In genomic region chr2:101684421-101684820, GRCm38 (mm10) we compare ENCODE assay signal across 17 mouse cellular contexts. TPM values are rescaled to one million over a fixed set of nuclear protein-coding genes. Genes with fewer than 3 reads are reported as not detected.
A peak's percentile ranks its signal among the peaks of the same experiment; 100 is the strongest.
DNase-seq lines count a peak whose midpoint lies in the region; ATAC-seq and TF ChIP-seq lines count a peak whose summit lies in the region.
"Had no signal": no experiment of that assay in that cellular context is flagged by ENCODE, and none has a peak within 500 bp of the region (broad histone marks: within the 10 kb centered on the region; RNA-seq: fewer than 3 reads in every experiment).

No protein-coding gene starts in this region.

- peaks cover 2% of the 10 kb centered on the region; the same call in 1 of the 2 replicates for H3K4me1 ChIP-seq in heart, embryonic 11.5 days (ENCODE audit: control insufficient read depth, insufficient read depth, low read length)

- peaks cover 2% of the 10 kb centered on the region; the same call in 1 of the 2 replicates for H3K36me3 ChIP-seq in heart, embryonic 11.5 days (ENCODE audit: control insufficient read depth, insufficient read depth, low read length)

- no peak for ATAC-seq in heart, embryonic 11.5 days (replicated peaks; ENCODE audit: insufficient number of reproducible peaks, low FRiP score, low TSS enrichment)
- ATAC-seq in erythroid progenitor cell, adult 5-6 weeks (replicated peaks; ENCODE audit: low FRiP score, poor library complexity, severe bottlenecking) = no peak
- ATAC-seq: midbrain, embryonic 16.5 days had no signal

- intact Hi-C loops in gastrocnemius, postnatal 36 days (cut with DNase I) = no loop called here

- no peak overlapping the region for H3K4me3 ChIP-seq in heart, embryonic 11.5 days (ENCODE audit: low read depth, low read length)
- H3K4me3 ChIP-seq in layer of hippocampus, adult 2 months = no peak overlapping the region
- H3K4me3 ChIP-seq: erythroblast, embryonic 14.5 days; hindbrain, embryonic 15.5 days; liver, embryonic 13.5 days; neural tube, embryonic 15.5 days had no signal

- H3K4me2 ChIP-seq in heart, embryonic 11.5 days = no peak overlapping the region
- H3K4me2 ChIP-seq: hindbrain, embryonic 15.5 days; liver, embryonic 13.5 days; neural tube, embryonic 15.5 days had no signal

- WGBS in heart, embryonic 11.5 days (ENCODE audit: insufficient replicate concordance) = 91% methylated on average over 12 of the region's 12 CpGs

- TF ChIP-seq CTCF in layer of hippocampus, adult 2 months (conservative IDR thresholded peaks at IDR 0.05) = no peak

- H3K9ac ChIP-seq in heart, embryonic 11.5 days (ENCODE audit: low read depth, low read length) = no peak overlapping the region
- H3K9ac ChIP-seq: hindbrain, embryonic 15.5 days; liver, embryonic 13.5 days; neural tube, embryonic 15.5 days had no signal

- no peaks in the 10 kb centered on the region for H3K9me3 ChIP-seq in heart, embryonic 11.5 days (replicated peaks; ENCODE audit: control insufficient read depth, low read length)
- H3K9me3 ChIP-seq: hindbrain, embryonic 15.5 days; liver, embryonic 13.5 days; neural tube, embryonic 15.5 days had no signal

- no peak overlapping the region for H3K27ac ChIP-seq in heart, embryonic 11.5 days (ENCODE audit: low read depth, low read length)
- peak overlapping the region; percentile 67 for H3K27ac ChIP-seq in layer of hippocampus, adult 2 months
- H3K27ac ChIP-seq: hindbrain, embryonic 15.5 days; liver, embryonic 13.5 days; neural tube, embryonic 15.5 days had no signal

- peak; percentile 45 to 62 for DNase-seq in heart, adult 18-20 months
- peak in 1 of 2 experiments; percentile 35 for DNase-seq in layer of hippocampus, adult 2 months (ENCODE audit: low spot score in 2 of 2)
- DNase-seq in layer of hippocampus, postnatal 36 days = no peak
- peak; percentile 38 for DNase-seq in cerebellum, adult 9-10 months
- DNase-seq in gastrocnemius, postnatal 36 days = peak; percentile 40 to 54
- DNase-seq in urinary bladder, postnatal 10 days (ENCODE audit: low spot score) = no peak
- DNase-seq: liver, embryonic 13.5 days; lung, postnatal 4 days had no signal

- no peaks in the 10 kb centered on the region for H3K27me3 ChIP-seq in heart, embryonic 11.5 days (ENCODE audit: control insufficient read depth, insufficient read depth, low read length)
- H3K27me3 ChIP-seq: hindbrain, embryonic 15.5 days; liver, embryonic 13.5 days; neural tube, embryonic 15.5 days had no signal

RNA-seq across cellular contexts. Expression of gene Traf6, which starts 6.2 kb away (rescaled TPM):
- 1 to 10 TPM; 9.4 TPM for total RNA-seq in heart, adult 18-20 months (2021)
- polyA plus RNA-seq in heart, embryonic 11.5 days (2014; fragmentation: Nextera tagmentation; extraction: Ambion mirVana) = 8.3 and 10.2 TPM in 2 replicates
- total RNA-seq in layer of hippocampus, adult 2 months (2021) = 10 to 100 TPM; 14.1 to 16.8 TPM
- 10 to 100 TPM; 14.9 to 15.4 TPM for total RNA-seq in layer of hippocampus, postnatal 36 days (2021)
- total RNA-seq in gastrocnemius, postnatal 36 days (2021) = 1 to 10 TPM; 7.9 to 9.2 TPM
- total RNA-seq in erythroid progenitor cell, adult 5-6 weeks (2015; ENCODE audit: low replicate concordance) = 7.2 and 9.6 TPM in 2 replicates
- 4.0 and 5.9 TPM in 2 replicates for total RNA-seq in erythroid progenitor cell, adult 5-6 weeks (2017; ENCODE audit: low replicate concordance)

RNA-seq across cellular contexts. Expression of gene B230118H07Rik, which starts 35.1 kb away (rescaled TPM):
- 100 to 1,000 TPM in 1 of 2 experiments, 10 to 100 TPM in 1; 99.7 to 110 TPM for total RNA-seq in heart, adult 18-20 months (2021)
- polyA plus RNA-seq in heart, embryonic 11.5 days (2014; fragmentation: Nextera tagmentation; extraction: Ambion mirVana) = 44.9 and 47.2 TPM in 2 replicates
- total RNA-seq in layer of hippocampus, adult 2 months (2021) = 10 to 100 TPM; 32.0 to 32.3 TPM
- total RNA-seq in layer of hippocampus, postnatal 36 days (2021) = 10 to 100 TPM; 32.8 to 35.2 TPM
- 10 to 100 TPM; 57.9 to 81.9 TPM for total RNA-seq in gastrocnemius, postnatal 36 days (2021)
- total RNA-seq in erythroid progenitor cell, adult 5-6 weeks (2015; ENCODE audit: low replicate concordance) = 9.6 and 17.7 TPM in 2 replicates
- 6.2 and 10.4 TPM in 2 replicates for total RNA-seq in erythroid progenitor cell, adult 5-6 weeks (2017; ENCODE audit: low replicate concordance)

RNA-seq across cellular contexts. Expression of gene Rag1, which starts 35.1 kb away (rescaled TPM):
- total RNA-seq in heart, adult 18-20 months (2021) = not detected
- 0.14 TPM in 1 of 2 replicates, not detected in the other for polyA plus RNA-seq in heart, embryonic 11.5 days (2014; fragmentation: Nextera tagmentation; extraction: Ambion mirVana)
- total RNA-seq in layer of hippocampus, adult 2 months (2021) = under 1 TPM; 0.15 to 0.25 TPM
- total RNA-seq in layer of hippocampus, postnatal 36 days (2021) = under 1 TPM; 0.10 to 0.12 TPM
- total RNA-seq in gastrocnemius, postnatal 36 days (2021) = 1 to 10 TPM in 1 of 2 experiments, not detected in 1; 3.5 TPM
- total RNA-seq in erythroid progenitor cell, adult 5-6 weeks (2015; ENCODE audit: low replicate concordance) = 9.7 and 13.4 TPM in 2 replicates
- 9.8 and 10.7 TPM in 2 replicates for total RNA-seq in erythroid progenitor cell, adult 5-6 weeks (2017; ENCODE audit: low replicate concordance)
- total RNA-seq: adrenal gland, postnatal 36 days had no signal
- polyA plus RNA-seq: erythroblast, embryonic 14.5 days had no signal

RNA-seq across cellular contexts. Expression of gene Rag2, which starts 59.9 kb away (rescaled TPM):
- not detected for total RNA-seq in heart, adult 18-20 months (2021)
- polyA plus RNA-seq in heart, embryonic 11.5 days (2014; fragmentation: Nextera tagmentation; extraction: Ambion mirVana) = not detected in 2 replicates
- not detected for total RNA-seq in layer of hippocampus, adult 2 months (2021)
- not detected for total RNA-seq in layer of hippocampus, postnatal 36 days (2021)
- under 1 TPM in 1 of 2 experiments, not detected in 1; 0.48 TPM for total RNA-seq in gastrocnemius, postnatal 36 days (2021)
- 1.8 and 9.6 TPM in 2 replicates for total RNA-seq in erythroid progenitor cell, adult 5-6 weeks (2015; ENCODE audit: low replicate concordance)
- 1.3 and 1.8 TPM in 2 replicates for total RNA-seq in erythroid progenitor cell, adult 5-6 weeks (2017; ENCODE audit: low replicate concordance)
- total RNA-seq: adrenal gland, postnatal 36 days; left cerebral cortex, adult 8-10 months had no signal
- polyA plus RNA-seq: cortical plate, adult 2 months; erythroblast, embryonic 14.5 days; hindbrain, embryonic 15.5 days; neural tube, embryonic 15.5 days had no signal

Comparison
In these comparisons a context has a peak if more than half of its experiments do, and no peak if none do; other contexts are left out.
1. DNase-seq: peak in heart, adult 18-20 months (2 of 2), cerebellum, adult 9-10 months (single experiment) and gastrocnemius, postnatal 36 days (2 of 2); none in layer of hippocampus, postnatal 36 days (0 of 2) and urinary bladder, postnatal 10 days (single experiment).